Mouse (Mus musculus): ENCODE measurements around the gene Ccdc169.

DNA sequence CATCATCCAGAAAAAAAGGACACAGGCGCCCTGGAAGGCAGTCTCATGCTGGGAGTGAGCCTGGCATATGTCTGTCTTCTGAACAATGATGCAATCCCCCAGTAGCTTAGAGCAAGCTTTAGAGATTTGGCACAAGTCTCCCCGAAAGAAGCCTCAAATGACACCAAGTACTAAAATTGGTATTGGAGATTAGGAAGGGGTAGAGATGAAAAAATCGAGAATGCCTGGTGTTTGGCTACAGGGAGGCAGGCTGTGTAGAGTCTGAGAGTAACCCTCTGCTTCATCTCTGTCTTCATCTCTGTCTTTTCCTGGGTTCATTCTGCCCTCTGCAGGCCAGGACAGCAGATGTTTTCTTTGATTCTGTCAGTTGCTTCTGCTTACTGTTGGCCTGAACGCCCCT is 49.8 kb upstream of the Ccdc169 start:
- no peak for TF ChIP-seq UBTF (IDR thresholded peaks at IDR 0.05; ENCODE audit: borderline replicate concordance, insufficient read depth, low read depth, low read length)
- TF ChIP-seq EP300 (IDR thresholded peaks at IDR 0.05; ENCODE audit: low read depth in 1 of 2, low read length in 2 of 2), result 0 out of 4 replicates have a peak, but pooled peaks of 1 of the 2 experiments have one; percentile 8
- peak in 2 of 3 experiments; percentile 19 to 53; a peak in 2 of 6 replicates for TF ChIP-seq CTCF (IDR thresholded peaks at IDR 0.05 in 2 of 3, conservative IDR thresholded peaks at IDR 0.05 in 1 of 3; ENCODE audit: control insufficient read depth in 1 of 3, insufficient read depth in 1 of 3, low read depth in 2 of 3, low read length in 3 of 3, poor library complexity in 1 of 3, severe bottlenecking in 1 of 3)
- no peak for TF ChIP-seq GABPA (IDR thresholded peaks at IDR 0.05; ENCODE audit: low read depth, low read length)
- TF ChIP-seq MYC (IDR thresholded peaks at IDR 0.05; ENCODE audit: low read depth, low read length), result no peak
- TF ChIP-seq POLR2A (IDR thresholded peaks at IDR 0.05; ENCODE audit: control insufficient read depth in 1 of 2, insufficient read depth in 1 of 2, low read depth in 1 of 2, low read length in 2 of 2, poor library complexity in 1 of 2), result no peak
- TF ChIP-seq RAD21 (IDR thresholded peaks at IDR 0.05; ENCODE audit: low read depth, low read length), result peak; percentile 41

All from MEL (cell line).